Mouse (Mus musculus): ENCODE results near the gene Mlf2. TPM values are rescaled to one million over a fixed set of nuclear protein-coding genes. Genes with fewer than 3 reads are reported as not detected.

Mlf2 gene
- total and polyA plus RNA-seq, 3 experiments = 116 to 203 (median 124) TPM

GRCm38 (mm10) chr6:124958127-124958526, 26.9 kb downstream of the Mlf2 start:
- Histone ChIP-seq H3K9me3 (replicated peaks; ENCODE audit: low read length) (peaks cover 9% of the 10 kb centered on the region), H3K4me1 (ENCODE audit: control insufficient read depth in 1 of 2, insufficient read depth in 2 of 2) (peaks cover 0 to 7% of the 10 kb centered on the region in 2 experiments; a peak in 1 of 4 replicates), H3K79me2 (replicated peaks; ENCODE audit: control insufficient read depth, extremely low read depth, insufficient read depth, poor library complexity, severe bottlenecking) (no peaks in the 10 kb centered on the region), H3K36me3 (replicated peaks in 1 of 2; ENCODE audit: control insufficient read depth in 1 of 2, insufficient read depth in 1 of 2, low read length in 1 of 2) (peaks cover 58 to 95% of the 10 kb centered on the region in 2 experiments), H3K4me3 (replicated peaks in 1 of 3; ENCODE audit: low read depth in 2 of 3, low read length in 2 of 3, poor library complexity in 1 of 3) (no peak overlapping the region), H3K27ac (ENCODE audit: insufficient read depth, low read depth) (no peak overlapping the region), H3K9ac (ENCODE audit: insufficient read depth, low read depth) (no peak overlapping the region), H3K27me3 (replicated peaks) (no peaks in the 10 kb centered on the region), H3K4me2 (ENCODE audit: insufficient read depth, low read depth, poor library complexity, severe bottlenecking) (no peak overlapping the region)
- TF ChIP-seq JUN (IDR thresholded peaks at IDR 0.05; ENCODE audit: insufficient read depth, low read depth, low read length) (no peak), MXI1 (IDR thresholded peaks at IDR 0.05; ENCODE audit: low read depth, low read length) (no peak), MAX (IDR thresholded peaks at IDR 0.05; ENCODE audit: low read length) (no peak)
- in situ Hi-C loops (cut with MboI; ENCODE audit: low pct_ligation_motif_present, low pct_unique_long_range_greater_than_20kb, low sequenced_read_pairs) (no loop called here), dilution Hi-C loops (cut with MboI; ENCODE audit: extremely low pct_ligation_motif_present, extremely low pct_unique_long_range_greater_than_20kb, low sequenced_read_pairs) (no loop called here)
- DNase-seq (ENCODE audit: extremely low read depth) = no peak

- no peak overlapping the region for H3K4me3 ChIP-seq (replicated peaks in 1 of 3; ENCODE audit: low read depth in 2 of 3, low read length in 2 of 3, poor library complexity in 1 of 3)
- H3K79me2 ChIP-seq (replicated peaks; ENCODE audit: control insufficient read depth, extremely low read depth, insufficient read depth, poor library complexity, severe bottlenecking) = peaks cover 17% of the 10 kb centered on the region
- H3K36me3 ChIP-seq (replicated peaks in 1 of 2; ENCODE audit: control insufficient read depth in 1 of 2, insufficient read depth in 1 of 2, low read length in 1 of 2) = peaks cover 52 to 82% of the 10 kb centered on the region in 2 experiments
- H3K4me1 ChIP-seq (ENCODE audit: control insufficient read depth in 1 of 2, insufficient read depth in 2 of 2) = peaks cover 0 to 18% of the 10 kb centered on the region in 2 experiments; a peak in 1 of 4 replicates
- no peak overlapping the region for H3K9ac ChIP-seq (ENCODE audit: insufficient read depth, low read depth)
- dilution Hi-C loops (cut with MboI; ENCODE audit: extremely low pct_ligation_motif_present, extremely low pct_unique_long_range_greater_than_20kb, low sequenced_read_pairs) (no loop called here), in situ Hi-C loops (cut with MboI; ENCODE audit: low pct_ligation_motif_present, low pct_unique_long_range_greater_than_20kb, low sequenced_read_pairs) (no loop called here)
- H3K27me3 ChIP-seq (replicated peaks) = no peaks in the 10 kb centered on the region
- no peak for DNase-seq (ENCODE audit: extremely low read depth)
- no peak overlapping the region for H3K4me2 ChIP-seq (ENCODE audit: insufficient read depth, low read depth, poor library complexity, severe bottlenecking)
- TF ChIP-seq HCFC1 (IDR thresholded peaks at IDR 0.05; ENCODE audit: low read depth, low read length) = no peak
- H3K9me3 ChIP-seq (replicated peaks; ENCODE audit: low read length) = no peaks in the 10 kb centered on the region
- no peak overlapping the region for H3K27ac ChIP-seq (ENCODE audit: insufficient read depth, low read depth)
Measured at GRCm38 (mm10) chr6:124959960-124960359, 28.8 kb downstream of the Mlf2 start.

GRCm38 (mm10) chr6:124961021-124961420, 29.8 kb downstream of the Mlf2 start:
- Histone ChIP-seq H3K79me2 (replicated peaks; ENCODE audit: control insufficient read depth, extremely low read depth, insufficient read depth, poor library complexity, severe bottlenecking) (peaks cover 20% of the 10 kb centered on the region), H3K4me3 (replicated peaks in 1 of 3; ENCODE audit: low read depth in 2 of 3, low read length in 2 of 3, poor library complexity in 1 of 3) (no peak overlapping the region), H3K4me2 (ENCODE audit: insufficient read depth, low read depth, poor library complexity, severe bottlenecking) (no peak overlapping the region), H3K4me1 (ENCODE audit: control insufficient read depth in 1 of 2, insufficient read depth in 2 of 2) (peaks cover 0 to 18% of the 10 kb centered on the region in 2 experiments; a peak in 1 of 4 replicates), H3K9me3 (replicated peaks; ENCODE audit: low read length) (no peaks in the 10 kb centered on the region), H3K27ac (ENCODE audit: insufficient read depth, low read depth) (no peak overlapping the region), H3K36me3 (replicated peaks in 1 of 2; ENCODE audit: control insufficient read depth in 1 of 2, insufficient read depth in 1 of 2, low read length in 1 of 2) (peaks cover 48 to 72% of the 10 kb centered on the region in 2 experiments), H3K9ac (ENCODE audit: insufficient read depth, low read depth) (no peak overlapping the region), H3K27me3 (replicated peaks) (no peaks in the 10 kb centered on the region)
- dilution Hi-C loops (cut with MboI; ENCODE audit: extremely low pct_ligation_motif_present, extremely low pct_unique_long_range_greater_than_20kb, low sequenced_read_pairs) (no loop called here), in situ Hi-C loops (cut with MboI; ENCODE audit: low pct_ligation_motif_present, low pct_unique_long_range_greater_than_20kb, low sequenced_read_pairs) (no loop called here)
- no peak for TF ChIP-seq E2F4 (IDR thresholded peaks at IDR 0.05; ENCODE audit: insufficient replicate concordance, low read depth, low read length)
- TF ChIP-seq MAZ (IDR thresholded peaks at IDR 0.05; ENCODE audit: low read depth, low read length) = no peak
- TF ChIP-seq SIN3A (IDR thresholded peaks at IDR 0.05; ENCODE audit: low read length) = no peak
- no peak for DNase-seq (ENCODE audit: extremely low read depth)

Data from CH12.LX (cell line).